Mouse (Mus musculus) erythroblast, embryonic 14.5 days (primary cell): ENCODE data around the gene Gjc1.

Experiments
- GATA1 ChIP-seq: IDR thresholded peaks from 2 replicates; pipeline ENCODE4 v1.6.1; 2012; ENCODE audit warnings: low read length, inconsistent platforms, mixed read lengths
- TAL1 ChIP-seq: IDR thresholded peaks from 3 replicates; pipeline ENCODE4 v1.6.1; 2012; ENCODE audit warnings: low read length, inconsistent platforms, mixed read lengths

- TF ChIP-seq TAL1 = no peak
- TF ChIP-seq GATA1 = no peak
These were observed 44.8 kb upstream of the Gjc1 start for GRCm38 (mm10) chr11:102864272-102864671.
